Mouse (Mus musculus) adrenal gland, adult 18-20 months (tissue): Measurements from ENCODE around the gene Ctrb1. TPM values are rescaled to one million over a fixed set of nuclear protein-coding genes. Genes with fewer than 3 reads are reported as not detected.
A peak's percentile ranks its signal among the peaks of the same experiment; 100 is the strongest.

Experiments
- DNase-seq, 2 experiments: peaks; one replicate each; pipeline ENCODE4 v3.0.0; 2021 to 2022; ENCODE audit warnings: low spot score in 2 of 2
- total RNA-seq, 2 experiments: library from RNA; stranded (reverse); gene quantifications; 1 replicate in 1 of 2; 2 replicates in 1 of 2; pipeline ENCODE4 v1.2.3; 2021

Gene Ctrb1
- total RNA-seq, 2 experiments from 2014 or later: not detected

DNA sequence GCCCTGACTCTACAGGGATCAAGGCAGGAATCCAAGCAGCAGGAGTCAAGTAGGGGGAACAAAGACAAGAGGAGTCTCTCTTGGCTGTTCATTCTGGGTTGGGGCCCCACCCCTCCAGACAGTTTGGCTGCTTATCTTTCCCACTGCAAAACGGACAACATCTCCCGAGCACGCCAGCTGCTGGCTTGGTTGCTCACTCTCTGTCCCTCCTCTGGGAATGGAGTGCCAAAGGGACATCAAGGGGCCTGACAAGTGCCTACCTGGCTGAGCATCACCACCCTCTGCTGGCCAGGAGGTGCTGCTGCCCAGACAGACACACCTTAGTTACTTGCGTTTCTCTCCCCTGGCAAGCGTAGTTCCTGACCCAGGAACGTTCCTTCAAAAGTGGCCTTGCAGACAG lies 27.1 kb upstream of the Ctrb1 start:
- peak in 1 of 2 experiments; percentile 16 for DNase-seq

DNA sequence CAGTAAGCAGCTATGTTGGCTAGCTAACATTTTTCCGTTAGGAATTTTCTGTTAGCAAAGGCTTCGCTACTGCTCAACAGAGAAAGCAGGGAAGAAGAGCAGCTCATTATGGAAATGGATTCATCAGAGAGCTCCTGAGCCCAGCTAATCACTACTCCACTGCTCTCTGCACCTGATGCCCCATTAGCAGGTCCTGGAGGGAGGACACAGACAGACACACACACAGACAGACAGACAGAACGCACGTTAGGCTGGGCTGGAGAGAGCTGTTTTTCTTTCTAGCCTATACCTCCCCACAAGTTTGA lies 26.6 kb upstream of the Ctrb1 start:
- no peak for DNase-seq

DNA sequence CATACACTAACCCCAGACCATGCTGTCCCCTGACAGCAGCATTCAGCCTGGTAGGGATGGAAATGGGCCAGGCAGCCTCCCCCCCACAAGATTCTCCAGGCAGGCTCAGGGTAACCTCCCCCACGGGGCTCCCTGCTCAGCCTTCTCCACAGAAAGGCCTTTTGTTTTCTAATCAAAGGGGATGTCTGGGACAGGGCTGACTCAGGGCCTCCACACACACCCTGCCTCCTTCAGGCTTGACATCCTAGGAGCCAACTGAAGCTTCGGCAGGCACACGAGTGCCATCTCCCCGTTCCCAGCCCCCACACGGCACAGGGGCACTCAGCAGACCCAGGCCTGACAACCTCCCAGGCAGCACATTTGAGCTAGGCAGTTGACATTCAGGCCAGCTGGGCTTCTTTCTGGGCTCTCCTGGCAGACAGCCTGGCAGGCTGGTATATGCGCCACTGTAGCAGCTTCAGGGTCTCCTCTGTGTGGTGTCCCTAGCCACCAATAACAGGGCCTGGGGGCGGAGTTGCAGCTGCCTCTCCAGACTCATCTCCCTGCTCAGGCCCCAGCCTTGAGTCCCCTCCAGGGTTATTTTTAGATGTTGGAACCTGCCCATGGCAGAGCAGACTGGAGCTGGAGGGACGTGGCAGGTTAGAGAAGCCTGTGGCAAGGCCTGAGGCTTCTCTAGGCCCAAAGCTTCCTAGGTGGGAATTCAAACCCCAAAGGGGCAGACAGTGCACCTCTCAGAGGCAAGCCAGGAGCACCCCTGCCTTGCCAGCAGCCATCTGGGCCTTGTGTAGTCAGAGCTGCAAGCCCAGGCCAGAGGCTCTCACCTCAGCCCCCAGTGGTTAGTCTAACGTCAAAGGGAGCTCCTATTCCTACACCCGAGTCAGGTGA lies 26.0 kb upstream of the Ctrb1 start:
- peak; percentile 43 to 47 for DNase-seq

DNA sequence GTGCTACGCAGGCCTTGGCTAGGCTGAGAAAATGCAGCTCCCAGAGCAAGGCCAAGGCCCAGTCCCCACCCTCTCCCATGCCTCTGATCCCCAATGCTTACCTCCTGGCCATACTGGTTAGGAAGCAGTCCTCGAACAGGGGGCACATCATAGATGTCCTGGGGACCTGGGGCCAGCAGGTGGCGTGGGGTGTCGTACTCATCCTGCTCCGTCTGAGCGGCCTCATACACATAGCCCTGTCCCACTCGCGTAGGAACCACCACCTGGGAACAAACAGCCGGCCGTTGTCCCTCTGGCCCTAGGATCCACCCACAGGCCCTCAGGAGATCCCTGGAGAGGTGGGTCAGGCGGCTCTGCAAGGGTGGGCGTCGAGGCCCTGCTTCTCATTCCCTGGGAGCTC lies 24.7 kb upstream of the Ctrb1 start:
- DNase-seq: peak in 1 of 2 experiments; percentile 10

DNA sequence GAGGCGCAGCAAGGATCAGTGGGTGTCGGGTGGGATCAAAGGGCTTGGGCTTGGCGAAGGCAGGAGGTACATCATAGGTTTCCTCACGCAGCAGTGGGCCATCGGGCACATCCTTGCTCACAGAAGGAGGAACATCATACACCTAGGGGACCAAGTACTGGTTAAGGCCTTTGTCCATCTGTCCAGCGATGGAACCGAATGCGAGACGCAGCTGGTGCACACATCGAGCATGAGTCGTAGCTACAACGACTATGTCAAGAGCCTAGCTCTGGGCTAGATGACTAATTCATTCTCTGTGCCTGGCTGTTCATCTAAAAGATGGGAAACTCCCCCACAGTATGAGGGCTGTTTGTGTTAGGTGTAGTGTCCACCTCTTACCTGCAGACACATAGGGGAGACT lies 23.5 kb upstream of the Ctrb1 start:
- DNase-seq: no peak

DNA sequence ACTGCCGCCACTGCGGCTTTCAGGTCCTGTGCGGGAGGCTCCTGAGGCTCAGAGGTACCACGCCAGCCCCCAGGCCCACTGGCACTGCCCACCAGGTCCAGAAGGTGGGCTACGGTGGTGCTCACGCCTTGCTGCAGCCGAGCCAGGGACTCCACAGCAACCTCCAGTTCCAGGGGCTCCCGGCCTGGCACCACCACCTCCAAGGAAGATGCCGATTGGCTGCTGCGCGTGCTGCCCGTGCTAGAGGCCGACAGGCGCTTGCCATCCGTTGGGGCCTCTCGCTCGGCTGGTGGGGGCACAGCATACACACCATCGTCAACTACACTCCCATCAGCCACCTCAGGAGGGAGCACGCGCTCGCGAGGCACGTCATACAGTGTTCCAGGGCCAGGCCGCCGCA lies 23.0 kb upstream of the Ctrb1 start:
- DNase-seq: no peak

DNA sequence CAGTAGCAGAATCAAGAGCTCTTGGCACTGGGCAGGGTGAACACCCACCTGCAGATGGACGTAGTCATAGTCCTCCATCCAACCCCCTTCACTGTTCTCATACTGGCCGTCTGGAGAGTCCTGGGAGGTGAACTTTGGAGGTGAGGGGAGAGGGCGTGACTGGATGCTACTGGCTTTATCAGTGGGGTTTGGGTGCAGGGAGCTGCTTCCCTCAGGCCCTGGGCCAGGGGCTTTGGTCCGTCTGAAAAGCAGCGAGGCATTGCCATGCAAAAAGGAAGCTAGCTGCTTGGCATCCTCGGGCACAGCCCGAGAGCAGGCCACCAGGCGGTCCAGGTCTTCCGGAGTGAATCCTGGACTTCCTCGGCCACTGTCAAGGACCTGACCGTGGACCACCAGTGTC lies 22.5 kb upstream of the Ctrb1 start:
- DNase-seq: no peak

DNA sequence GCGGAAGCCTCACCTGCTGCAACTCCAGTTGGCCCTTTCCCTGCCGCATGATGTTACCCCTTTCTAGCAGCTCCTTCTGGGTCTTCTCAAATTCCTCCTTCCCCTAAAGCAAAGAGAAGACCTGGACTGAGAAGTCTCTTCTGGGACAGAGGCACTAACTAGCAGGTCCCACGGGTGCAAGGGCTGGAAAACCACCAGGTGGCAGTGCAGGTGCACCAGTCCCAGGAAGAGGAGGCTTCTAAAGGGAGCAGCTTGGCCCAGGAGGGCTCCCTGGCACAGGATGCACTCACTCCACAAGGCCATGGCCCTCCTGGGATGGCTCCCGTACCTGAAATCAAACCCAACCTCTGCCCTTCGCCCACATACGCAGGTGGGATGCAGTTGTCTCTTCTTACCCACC lies 21.8 kb upstream of the Ctrb1 start:
- peak; percentile 52 to 61 for DNase-seq

DNA sequence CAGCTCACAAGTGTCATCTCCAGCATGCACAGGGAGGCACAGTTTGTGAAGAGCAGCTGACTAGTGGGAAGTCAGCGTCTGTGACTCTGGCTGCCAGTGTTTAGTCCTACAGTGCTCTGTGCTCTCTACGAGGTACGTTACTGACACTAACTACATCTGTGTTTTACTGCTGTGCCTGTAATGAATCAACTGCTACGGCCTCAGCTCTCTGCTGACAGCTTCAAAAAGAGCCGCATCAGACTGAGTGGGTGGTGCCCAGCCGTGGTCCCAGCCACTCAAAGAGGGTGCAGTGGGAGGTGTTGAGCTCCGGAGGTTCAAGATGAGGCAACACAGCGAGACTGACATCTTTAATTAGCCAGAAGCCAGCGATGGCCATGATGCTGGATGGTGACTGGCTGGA lies 21.3 kb upstream of the Ctrb1 start:
- no peak for DNase-seq

DNA sequence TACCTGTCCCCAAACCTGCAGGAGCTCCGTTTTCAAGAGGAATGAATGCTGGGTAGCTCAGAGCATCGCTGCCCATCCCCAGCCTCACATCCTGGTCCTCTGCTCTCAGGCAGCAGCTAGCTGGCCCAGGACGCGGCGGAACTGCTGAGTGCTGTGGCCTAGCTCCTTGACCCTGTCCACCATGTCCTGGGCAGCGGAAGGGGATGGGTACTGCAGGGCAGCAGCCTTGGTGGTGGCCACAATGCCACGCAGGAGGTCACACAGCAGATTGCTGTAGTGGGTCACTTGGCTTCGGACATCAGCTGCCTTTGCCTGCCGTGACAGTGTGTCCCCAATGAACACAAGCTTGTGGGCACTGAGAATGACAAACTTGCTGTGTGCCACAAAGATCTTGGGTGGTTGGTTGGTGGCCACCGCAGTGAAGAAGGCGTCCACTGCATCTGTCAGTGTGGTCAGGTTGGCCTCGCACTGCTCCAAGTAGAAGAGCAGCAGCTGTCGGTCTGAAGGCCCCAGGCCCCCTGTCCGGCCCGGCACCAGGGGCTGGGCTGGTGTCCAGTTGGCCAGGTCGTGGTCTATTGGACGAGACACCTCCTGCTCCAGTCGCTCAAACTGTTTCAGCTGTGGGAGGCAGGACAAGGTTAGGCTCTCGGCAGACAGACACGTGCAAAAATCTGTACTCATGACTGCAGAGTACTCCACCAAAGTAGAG lies 20.1 kb upstream of the Ctrb1 start:
- no peak for DNase-seq

DNA sequence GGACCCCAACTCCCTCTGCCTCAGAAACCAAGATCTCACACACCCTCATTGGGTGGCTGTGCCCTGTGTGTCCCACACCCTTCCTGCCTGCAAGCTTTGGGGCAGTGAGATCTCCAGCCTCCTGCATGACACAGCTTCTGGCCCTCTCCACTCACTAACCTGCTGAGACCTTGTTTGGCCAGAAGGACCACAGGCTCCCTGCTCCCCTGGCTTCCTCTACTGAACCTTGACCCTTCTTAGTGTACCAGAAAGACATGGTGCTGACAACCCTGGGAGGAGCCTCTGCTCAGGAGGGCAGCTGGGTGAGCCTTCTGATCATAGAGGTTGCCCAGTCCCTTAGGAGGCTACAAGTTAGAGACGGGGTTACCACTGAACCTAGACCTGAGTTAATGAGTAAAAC lies 18.4 kb upstream of the Ctrb1 start:
- DNase-seq: peak; percentile 20

DNA sequence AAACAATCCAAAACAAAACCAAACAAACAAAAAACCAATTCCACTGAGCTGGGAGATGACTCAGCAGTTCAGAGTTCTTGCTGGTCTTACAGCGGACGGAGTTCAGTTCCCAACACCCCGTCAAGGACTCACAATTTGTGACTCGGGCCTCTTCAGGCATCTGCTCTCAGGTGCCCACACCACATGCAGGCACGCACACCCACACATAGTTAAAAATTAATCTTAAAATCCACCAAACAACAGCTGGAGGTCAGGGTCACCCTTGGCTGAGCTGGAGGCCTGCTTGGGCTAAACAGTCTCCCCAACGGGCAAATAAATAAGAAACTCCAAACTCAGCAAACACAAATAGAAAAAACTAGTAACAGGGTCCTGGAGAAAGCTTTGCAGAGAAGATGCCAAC lies 17.5 kb upstream of the Ctrb1 start:
- DNase-seq: peak in 1 of 2 experiments; percentile 22

DNA sequence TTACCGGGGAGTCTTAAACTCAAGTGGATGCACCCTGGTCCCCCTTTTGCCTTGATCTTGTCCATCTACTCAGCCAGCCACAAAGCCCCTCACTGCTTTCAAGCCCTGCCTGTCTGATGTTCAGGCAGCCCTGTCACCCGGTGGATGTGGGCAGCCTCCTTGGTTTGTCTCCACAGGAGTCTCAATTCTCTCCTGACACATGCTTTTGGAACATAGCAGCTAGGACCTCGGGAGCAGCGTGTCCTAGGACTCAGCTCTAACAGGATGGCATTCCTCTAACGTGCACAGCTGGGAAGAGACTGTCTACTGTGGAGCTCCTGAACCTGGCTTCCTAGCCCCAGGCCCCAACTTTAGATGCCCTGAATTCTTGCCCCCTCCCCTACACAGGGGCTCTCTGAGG lies 14.9 kb upstream of the Ctrb1 start:
- no peak for DNase-seq

DNA sequence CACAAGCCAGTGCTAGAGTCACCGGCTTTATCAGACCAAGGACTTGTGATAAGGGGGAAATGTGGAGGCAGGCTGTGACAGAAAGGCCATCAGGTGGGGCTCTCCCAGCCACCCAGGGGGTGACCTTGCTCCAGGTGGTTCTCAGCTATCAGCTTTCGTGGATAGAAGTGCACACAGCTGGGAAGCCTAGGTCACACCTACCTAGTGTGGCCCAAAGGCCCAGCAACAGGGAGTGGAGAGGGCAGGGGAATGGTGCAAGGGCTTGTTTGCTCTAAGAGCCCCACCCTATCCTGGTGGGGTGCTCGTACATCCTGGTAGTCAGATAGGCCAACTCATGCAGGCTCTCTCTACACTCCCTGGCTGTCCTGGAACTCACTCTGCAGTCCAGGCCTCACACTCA lies 14.4 kb upstream of the Ctrb1 start:
- DNase-seq: no peak

DNA sequence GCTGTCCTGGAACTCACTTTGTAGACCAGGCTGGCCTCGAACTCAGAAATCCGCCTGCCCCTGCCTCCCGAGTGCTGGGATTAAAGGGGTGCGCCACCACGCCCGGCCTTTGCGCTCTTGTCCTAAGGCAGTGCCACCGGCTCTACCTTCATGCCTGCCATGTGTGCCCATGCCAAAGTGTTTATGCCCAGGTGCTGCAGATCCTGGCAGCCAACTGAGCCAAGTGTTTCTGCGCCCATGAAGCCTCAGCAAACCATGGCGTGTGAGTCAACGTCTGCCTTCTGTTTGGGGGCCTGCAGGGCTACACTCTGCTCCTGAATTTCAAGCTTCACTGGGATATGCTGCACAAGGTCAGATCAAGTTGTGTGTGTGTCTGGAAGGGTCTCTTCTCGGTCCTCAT lies 13.8 kb upstream of the Ctrb1 start:
- DNase-seq: no peak

DNA sequence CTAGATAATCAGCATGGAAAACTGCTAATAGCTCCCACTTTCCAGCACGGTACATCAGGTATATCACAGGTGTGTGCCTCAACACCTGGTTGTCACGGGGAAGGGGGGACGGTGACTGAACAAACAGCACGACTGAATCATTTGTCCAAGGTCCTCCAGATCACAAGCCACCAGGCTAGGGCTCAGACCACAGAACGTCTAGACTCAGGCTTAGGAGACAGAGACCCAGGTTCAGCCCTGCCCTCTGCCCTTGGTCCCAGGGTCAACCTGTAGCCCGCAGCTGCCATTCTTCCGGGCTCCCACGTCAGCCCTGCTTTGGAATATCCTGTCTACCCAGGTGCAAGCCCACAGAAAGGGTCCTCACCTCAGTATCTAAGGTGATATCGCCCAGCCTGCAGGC lies 10.6 kb upstream of the Ctrb1 start:
- no peak for DNase-seq

DNA sequence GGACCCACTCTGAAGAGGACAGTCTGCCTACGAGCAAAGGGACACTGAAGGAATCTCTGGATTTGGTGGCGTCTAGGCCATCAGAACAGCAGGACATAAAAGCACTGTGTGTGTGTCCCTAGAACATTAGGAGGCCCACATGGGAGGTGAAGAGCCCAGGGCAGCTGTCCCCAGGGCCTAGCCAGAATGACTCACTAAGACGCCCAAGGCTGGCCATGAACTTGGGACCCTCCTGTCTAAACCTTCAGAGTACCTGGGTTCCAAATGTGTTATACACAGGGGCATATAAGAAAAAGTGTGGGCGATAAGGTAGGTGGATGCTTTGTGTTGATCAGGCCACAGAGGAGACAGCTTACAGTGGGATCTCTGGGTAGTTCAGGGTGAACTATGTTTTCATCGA lies 9.9 kb upstream of the Ctrb1 start:
- DNase-seq: no peak

DNA sequence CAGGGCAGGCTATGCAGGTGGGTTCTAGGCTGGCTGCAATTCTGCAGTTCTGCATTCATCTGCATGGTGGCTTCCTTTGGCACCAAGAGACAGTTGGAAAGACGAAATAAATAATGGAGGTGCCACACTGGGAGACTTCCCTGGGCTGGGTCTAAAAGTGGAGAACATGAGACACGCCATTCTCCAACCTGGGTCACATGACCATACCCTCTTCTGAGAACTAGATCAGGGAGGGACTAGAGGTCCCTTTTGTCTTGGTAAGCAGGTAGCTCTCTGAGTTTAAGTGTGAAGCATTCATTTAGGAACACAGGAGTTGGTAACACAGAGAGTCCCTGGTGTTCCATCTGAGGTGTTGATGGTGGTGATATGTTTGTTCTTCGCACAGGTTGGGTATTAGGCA lies 9.4 kb upstream of the Ctrb1 start:
- no peak for DNase-seq

DNA sequence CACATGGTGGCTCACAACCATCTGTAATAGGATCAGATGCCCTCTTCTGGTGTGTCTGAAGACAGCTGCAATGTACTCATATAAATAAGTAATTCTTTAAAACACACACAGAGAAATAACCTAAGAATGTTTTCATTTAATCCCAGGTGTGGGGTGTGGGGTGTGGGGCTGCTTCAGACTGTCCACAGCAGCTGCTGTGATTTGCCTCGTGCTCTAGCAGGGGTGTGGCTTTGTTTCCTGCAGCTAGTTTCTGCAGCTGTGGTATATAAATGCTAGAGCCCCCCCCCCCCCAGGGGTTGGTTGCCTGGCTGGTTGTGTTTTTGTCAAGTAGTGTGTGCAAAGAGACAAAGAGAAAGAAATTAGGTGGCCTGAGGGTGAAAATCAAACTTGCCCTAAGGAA lies 8.2 kb upstream of the Ctrb1 start:
- no peak for DNase-seq

DNA sequence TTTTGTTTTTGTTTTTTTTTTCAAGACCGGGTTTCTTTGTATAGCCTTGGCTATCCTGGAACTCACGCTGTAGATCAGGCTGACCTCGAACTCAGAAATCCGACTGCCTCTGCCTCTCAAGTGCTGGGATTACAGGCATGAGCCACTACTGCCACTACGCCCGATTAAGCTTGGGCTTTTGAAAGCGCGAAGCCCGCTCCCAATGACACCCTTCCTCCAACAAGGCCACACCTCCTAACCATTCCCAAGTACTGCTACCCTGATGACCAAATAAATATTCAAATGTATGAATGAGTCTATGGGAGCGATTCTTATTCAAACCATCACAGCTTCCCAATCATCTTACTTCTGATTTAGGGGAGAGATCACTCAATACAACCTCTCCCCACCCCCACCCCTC lies 6.8 kb upstream of the Ctrb1 start:
- DNase-seq: no peak

DNA sequence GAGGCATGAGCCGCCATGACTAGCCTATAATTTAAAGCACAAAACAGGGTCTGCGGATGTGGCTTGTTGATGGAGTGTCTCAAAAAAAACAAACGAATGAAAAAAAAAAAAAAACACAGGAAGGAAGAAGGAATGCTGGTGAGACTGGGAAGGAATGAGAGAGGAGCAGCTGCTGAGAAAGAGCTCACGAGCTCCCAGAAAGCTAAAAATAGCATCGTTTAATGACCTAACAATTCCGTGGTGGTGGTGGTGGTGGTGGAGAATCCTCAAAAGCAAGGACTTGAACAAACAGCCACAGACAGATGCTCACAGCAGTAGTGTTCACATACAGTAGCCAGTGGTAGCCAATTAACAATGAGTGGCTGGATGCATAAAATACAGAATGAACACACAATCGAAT lies 4.6 kb upstream of the Ctrb1 start:
- no peak for DNase-seq

DNA sequence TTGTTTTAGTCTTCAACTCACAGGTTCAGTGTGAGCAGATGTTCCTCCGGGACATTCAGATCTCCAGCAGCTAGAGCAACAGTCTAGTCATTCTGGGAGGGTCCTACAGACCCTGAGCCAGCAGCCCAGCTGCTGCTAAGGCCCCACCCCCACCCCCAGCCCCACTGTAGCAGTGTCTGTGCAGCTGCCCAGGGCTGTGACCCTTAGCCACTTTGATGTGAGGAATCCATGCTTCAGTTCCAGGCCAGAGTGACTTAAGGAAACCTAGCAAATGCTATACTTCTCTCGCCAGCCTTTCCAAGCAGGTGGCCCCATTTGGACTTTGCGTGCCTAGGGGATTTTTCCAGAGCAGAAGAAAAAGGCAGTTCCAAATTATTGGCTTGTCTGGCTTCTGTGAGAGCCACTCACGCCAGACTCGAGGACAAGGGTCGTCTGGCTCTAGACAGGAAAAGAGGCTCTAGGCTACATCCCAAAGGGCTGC lies 2.5 kb upstream of the Ctrb1 start:
- no peak for DNase-seq

DNA sequence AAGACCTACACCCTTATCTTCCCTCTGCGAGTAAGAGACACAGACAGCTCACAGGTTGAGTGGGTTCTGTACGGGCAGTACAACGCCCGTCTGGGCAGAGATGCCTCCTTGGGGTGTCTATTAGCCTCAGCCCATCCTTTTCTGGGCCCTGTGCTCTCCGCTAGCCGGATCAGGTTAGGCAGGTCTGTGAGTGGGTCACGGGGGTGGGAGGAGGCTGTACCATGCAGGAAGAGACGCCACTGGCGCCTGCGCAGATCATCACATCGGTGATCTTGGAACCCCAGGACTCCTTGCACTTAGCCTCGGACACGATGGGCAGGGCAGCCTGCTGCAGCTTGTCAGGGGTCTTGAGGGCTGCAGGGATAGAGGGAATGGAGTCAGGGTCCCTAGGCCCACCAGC lies 3.9 kb downstream of the Ctrb1 start:
- no peak for DNase-seq
